Mouse (Mus musculus) hindbrain, postnatal 0 days (tissue): Measurements from ENCODE around the gene Prss8. TPM values are rescaled to one million over a fixed set of nuclear protein-coding genes. Genes with fewer than 3 reads are reported as not detected.
A peak's percentile ranks its signal among the peaks of the same experiment; 100 is the strongest.
"Not testable (repeated sequence)": the region's sequence is repeated elsewhere in the genome, so short reads cannot be mapped to it uniquely, and the experiment has no call there.

Experiments
- ATAC-seq: fragments of 200-750 bp; cut with Nextera tagmentation; 2 replicates; pipeline ENCODE4 v1.8.0; 2017; ENCODE audit warnings: mild to moderate bottlenecking, moderate TSS enrichment, moderate library complexity
- DNase-seq: peaks from one replicate; pipeline ENCODE4 v3.0.0-alpha.2; 2015; ENCODE audit warnings: low spot score
- H3K27ac ChIP-seq: fragments of 300-500 bp; sonication (generic); 2 replicates; pipeline ENCODE4 v1.5.1; 2014; ENCODE audit warnings: mild to moderate bottlenecking
- H3K27me3 ChIP-seq: fragments of 300-500 bp; sonication (generic); 2 replicates; pipeline ENCODE4 v1.6.1; 2014; ENCODE audit warnings: low read length, mixed read lengths; ENCODE audit not compliant: insufficient read depth
- H3K36me3 ChIP-seq: fragments of 300-500 bp; sonication (generic); 2 replicates; pipeline ENCODE4 v1.6.1; 2014; ENCODE audit warnings: low read length, mixed read lengths; ENCODE audit not compliant: insufficient read depth
- H3K4me1 ChIP-seq: fragments of 300-500 bp; sonication (generic); 2 replicates; pipeline ENCODE4 v1.6.1; 2014; ENCODE audit warnings: antibody characterized with exemption, low read length, mixed read lengths; ENCODE audit not compliant: insufficient read depth
- H3K4me2 ChIP-seq: fragments of 300-500 bp; sonication (generic); 2 replicates; pipeline ENCODE4 v1.6.1; 2014; ENCODE audit warnings: low read depth, mild to moderate bottlenecking, low read length, moderate library complexity, mixed read lengths
- H3K4me3 ChIP-seq: fragments of 300-500 bp; sonication (generic); 2 replicates; pipeline ENCODE4 v1.5.1; 2014; ENCODE audit warnings: low read length
- H3K9ac ChIP-seq: fragments of 300-500 bp; sonication (generic); replicated peaks from 2 replicates; pipeline ENCODE4 v1.6.1; 2014; ENCODE audit warnings: mild to moderate bottlenecking, low read length, moderate library complexity, mixed read lengths
- H3K9me3 ChIP-seq: fragments of 300-500 bp; sonication (generic); 2 replicates; pipeline ENCODE4 v1.6.1; 2016; ENCODE audit warnings: low read length, mixed read lengths
- CTCF ChIP-seq: IDR thresholded peaks from 2 replicates; pipeline ENCODE4 v1.5.1; 2016; ENCODE audit warnings: antibody characterized with exemption, control low read depth, low read depth
- WGBS: fragments of 180-500 bp; shearing (Covaris S2); extraction: QIAGEN DNeasy Blood & Tissue Kit; methylation state at CpG from one replicate; pipeline ENCODE4 v1.1.7; 2014; 5-methylcytosine and 5-hydroxymethylcytosine counted together
- polyA plus RNA-seq: library from polyadenylated mRNA; unstranded; fragments of >200 nt; fragmentation: Nextera tagmentation; extraction: Ambion mirVana; gene quantifications from 2 replicates; pipeline ENCODE4 v1.2.1, GENCODE M21; 2015
- total RNA-seq: library from RNA; depleted of rRNA; stranded (reverse); fragments of >200 nt; gene quantifications from 2 replicates; pipeline ENCODE4 v1.2.3, GENCODE M21; 2014

Prss8 gene
- total and polyA plus RNA-seq, 2 experiments from 2014 or later, result 0.26 to 0.35 TPM

GRCm38 (mm10) chr7:127903971-127904796 is 25.7 kb downstream of the Prss8 start, which contains the start of gene Bckdk:
Gene Bckdk (plus strand): TSS chr7:127904082.
- H3K9me3 ChIP-seq, result no peaks in the 10 kb centered on the region
- TF ChIP-seq CTCF, result peak; percentile 39
- H3K4me3 ChIP-seq, result peak within 1 kb of the TSS; percentile 70
- ATAC-seq (peak; percentile 95), DNase-seq (peak; percentile 92)
- peak within 1 kb of the TSS; percentile 76 for H3K4me2 ChIP-seq
- peak within 1 kb of the TSS; percentile 83 for H3K27ac ChIP-seq
- H3K9ac ChIP-seq, result peak within 1 kb of the TSS; percentile 79
- WGBS, result 8% methylated on average over 38 of the region's 38 CpGs
- H3K27me3 ChIP-seq, result no peaks in the 10 kb centered on the region
- 0 out of 2 replicates have a peak, but pooled peaks cover 6% of the 10 kb centered on the region for H3K4me1 ChIP-seq
- peaks cover 30% of the 10 kb centered on the region; the same call in 1 of the 2 replicates for H3K36me3 ChIP-seq

- Histone ChIP-seq H3K27ac (no peak overlapping the region), H3K36me3 (peaks cover 11% of the 10 kb centered on the region; the same call in 1 of the 2 replicates), H3K4me3 (no peak overlapping the region), H3K4me1 (0 out of 2 replicates have a peak, but pooled peaks cover 6% of the 10 kb centered on the region), H3K9me3 (no peaks in the 10 kb centered on the region), H3K9ac (no peak overlapping the region), H3K27me3 (no peaks in the 10 kb centered on the region), H3K4me2 (no peak overlapping the region)
- DNase-seq, result no peak
- no peak for TF ChIP-seq CTCF
- 71% methylated on average over 2 of the region's 2 CpGs for WGBS
- no peak for ATAC-seq
Measured at GRCm38 (mm10) chr7:127901772-127902171, 28.1 kb downstream of the Prss8 start.

- Histone ChIP-seq H3K36me3 (no peaks in the 10 kb centered on the region), H3K4me1 (0 out of 2 replicates have a peak, but pooled peaks cover 7% of the 10 kb centered on the region), H3K4me3 (no peak overlapping the region), H3K4me2 (no peak overlapping the region), H3K27me3 (no peaks in the 10 kb centered on the region), H3K9ac (no peak overlapping the region), H3K9me3 (no peaks in the 10 kb centered on the region), H3K27ac (no peak overlapping the region)
- no peak for TF ChIP-seq CTCF
- DNase-seq (no peak), ATAC-seq (no peak)
- WGBS, result 54% methylated on average over 7 of the region's 7 CpGs
Measured at GRCm38 (mm10) chr7:127899997-127900396, 29.9 kb downstream of the Prss8 start.

GRCm38 (mm10) chr7:127898179-127898956 is 31.5 kb downstream of the Prss8 start:
- Histone ChIP-seq H3K9me3 (no peaks in the 10 kb centered on the region), H3K4me2 (no peak overlapping the region), H3K27ac (no peak overlapping the region), H3K4me3 (no peak overlapping the region), H3K4me1 (peaks cover 10% of the 10 kb centered on the region; the same call in 1 of the 2 replicates), H3K9ac (no peak overlapping the region), H3K27me3 (no peaks in the 10 kb centered on the region), H3K36me3 (no peaks in the 10 kb centered on the region)
- DNase-seq, result no peak
- WGBS, result 35% methylated on average over 10 of the region's 10 CpGs
- no peak for ATAC-seq
- TF ChIP-seq CTCF, result no peak

GRCm38 (mm10) chr7:127897542-127897941 is 32.4 kb downstream of the Prss8 start:
- Histone ChIP-seq H3K4me3 (no peak overlapping the region), H3K9me3 (no peaks in the 10 kb centered on the region), H3K4me1 (peaks cover 10% of the 10 kb centered on the region; the same call in 1 of the 2 replicates), H3K27ac (no peak overlapping the region), H3K36me3 (0 out of 2 replicates have a peak, but pooled peaks cover 3% of the 10 kb centered on the region), H3K9ac (no peak overlapping the region), H3K27me3 (no peaks in the 10 kb centered on the region), H3K4me2 (no peak overlapping the region)
- no peak for DNase-seq
- TF ChIP-seq CTCF, result no peak
- no peak for ATAC-seq
- WGBS, result 89% methylated on average over 7 of the region's 7 CpGs

GRCm38 (mm10) chr7:127896384-127896783 is 33.5 kb downstream of the Prss8 start:
- Histone ChIP-seq H3K4me2 (no peak overlapping the region), H3K27ac (no peak overlapping the region), H3K27me3 (no peaks in the 10 kb centered on the region), H3K9ac (no peak overlapping the region), H3K9me3 (no peaks in the 10 kb centered on the region), H3K36me3 (0 out of 2 replicates have a peak, but pooled peaks cover 3% of the 10 kb centered on the region), H3K4me1 (peaks cover 10% of the 10 kb centered on the region; the same call in 1 of the 2 replicates), H3K4me3 (no peak overlapping the region)
- TF ChIP-seq CTCF, result peak; percentile 76
- DNase-seq, result peak; percentile 60
- ATAC-seq, result no peak
- WGBS, result 59% methylated on average over 13 of the region's 13 CpGs

- Histone ChIP-seq H3K4me3 (peak overlapping the region; percentile 57), H3K4me2 (peak overlapping the region; percentile 67), H3K27ac (peak overlapping the region; percentile 54)
- DNase-seq, H3K4me1 ChIP-seq, H3K9me3 ChIP-seq, H3K36me3 ChIP-seq, H3K27me3 ChIP-seq, H3K9ac ChIP-seq: not testable (repeated sequence)
- 0 out of 2 replicates have a peak, but pooled peaks have one; percentile 5 for ATAC-seq
- 63% methylated on average over 7 of the region's 7 CpGs for WGBS
Measured at GRCm38 (mm10) chr7:127895891-127896290, 34.0 kb downstream of the Prss8 start.
